In genomic region chr17:23699131-23700077, GRCm38 (mm10) we compare ENCODE assay signal across 8 mouse cellular contexts. TPM values are rescaled to one million over a fixed set of nuclear protein-coding genes. Genes with fewer than 3 reads are reported as not detected.
A peak's percentile ranks its signal among the peaks of the same experiment; 100 is the strongest.
DNase-seq lines count a peak whose midpoint lies in the region; ATAC-seq and TF ChIP-seq lines count a peak whose summit lies in the region.

No protein-coding gene starts in this region.

- H3K9me3 ChIP-seq in forebrain, embryonic 15.5 days: no peaks in the 10 kb centered on the region
- no peaks in the 10 kb centered on the region for H3K9me3 ChIP-seq in hindbrain, embryonic 12.5 days (replicated peaks)
- no peaks in the 10 kb centered on the region for H3K9me3 ChIP-seq in limb, embryonic 15.5 days
- no peaks in the 10 kb centered on the region for H3K9me3 ChIP-seq in midbrain, postnatal 0 days (ENCODE audit: low read length)

- H3K27ac ChIP-seq in forebrain, embryonic 15.5 days (replicated peaks): no peak overlapping the region
- H3K27ac ChIP-seq in hindbrain, embryonic 12.5 days: peak overlapping the region; percentile 35; the same call in 1 of the 2 replicates
- no peak overlapping the region for H3K27ac ChIP-seq in limb, embryonic 15.5 days
- H3K27ac ChIP-seq in midbrain, postnatal 0 days (ENCODE audit: low read depth, low read length): peak overlapping the region; percentile 34; the same call in 1 of the 2 replicates

- peak overlapping the region; percentile 86 for H3K4me3 ChIP-seq in forebrain, embryonic 15.5 days
- peak overlapping the region; percentile 76 for H3K4me3 ChIP-seq in hindbrain, embryonic 12.5 days
- H3K4me3 ChIP-seq in limb, embryonic 15.5 days: peak overlapping the region; percentile 60
- H3K4me3 ChIP-seq in midbrain, postnatal 0 days (ENCODE audit: low read depth, low read length): peak overlapping the region; percentile 66

- peak overlapping the region; percentile 100 for H3K4me2 ChIP-seq in forebrain, embryonic 15.5 days (replicated peaks)
- peak overlapping the region; percentile 100 for H3K4me2 ChIP-seq in hindbrain, embryonic 12.5 days (replicated peaks)
- peak overlapping the region; percentile 100 for H3K4me2 ChIP-seq in limb, embryonic 15.5 days
- H3K4me2 ChIP-seq in midbrain, postnatal 0 days (ENCODE audit: low read depth, low read length, poor library complexity, severe bottlenecking): peak overlapping the region; percentile 94

- peak; percentile 26 for DNase-seq in ovary, postnatal 14 days (ENCODE audit: low spot score)
- DNase-seq in ovary, adult 18-20 months (ENCODE audit: low spot score): no peak
- DNase-seq in adrenal gland, postnatal 25 days: peak; percentile 64
- DNase-seq in midbrain, postnatal 0 days (ENCODE audit: low spot score): no peak
- no peak for DNase-seq in c-Kit-positive CD71-positive TER-119-positive erythroid progenitor cells, embryonic 14.5 days (ENCODE audit: low spot score)

- H3K4me1 ChIP-seq in forebrain, embryonic 15.5 days: peaks cover 9% of the 10 kb centered on the region
- H3K4me1 ChIP-seq in hindbrain, embryonic 12.5 days: peaks cover 6% of the 10 kb centered on the region; the same call in 1 of the 2 replicates
- peaks cover 13% of the 10 kb centered on the region for H3K4me1 ChIP-seq in limb, embryonic 15.5 days
- no peaks in the 10 kb centered on the region for H3K4me1 ChIP-seq in midbrain, postnatal 0 days (ENCODE audit: insufficient read depth, low read length)

- peak; percentile 72 for ATAC-seq in forebrain, embryonic 15.5 days (replicated peaks)
- peak; percentile 63 for ATAC-seq in hindbrain, embryonic 12.5 days (ENCODE audit: low FRiP score)
- ATAC-seq in limb, embryonic 15.5 days (ENCODE audit: insufficient number of reproducible peaks, low FRiP score, low TSS enrichment, low read depth): peak; percentile 35; the same call in 1 of the 2 replicates
- ATAC-seq in midbrain, postnatal 0 days (ENCODE audit: low FRiP score): peak; percentile 57

- H3K36me3 ChIP-seq in forebrain, embryonic 15.5 days: no peaks in the 10 kb centered on the region
- H3K36me3 ChIP-seq in hindbrain, embryonic 12.5 days: no peaks in the 10 kb centered on the region
- no peaks in the 10 kb centered on the region for H3K36me3 ChIP-seq in limb, embryonic 15.5 days
- no peaks in the 10 kb centered on the region for H3K36me3 ChIP-seq in midbrain, postnatal 0 days (ENCODE audit: insufficient read depth, low read length)

- under 1% methylated on average over 96 of the region's 101 CpGs for WGBS in forebrain, embryonic 15.5 days
- WGBS in hindbrain, embryonic 12.5 days: under 1% methylated on average over 60 of the region's 101 CpGs
- 1% methylated on average over 85 of the region's 101 CpGs for WGBS in limb, embryonic 15.5 days
- under 1% methylated on average over 61 of the region's 101 CpGs for WGBS in midbrain, postnatal 0 days

- no peak for TF ChIP-seq CTCF in midbrain, postnatal 0 days (IDR thresholded peaks at IDR 0.05)

- H3K27me3 ChIP-seq in forebrain, embryonic 15.5 days: peaks cover 28% of the 10 kb centered on the region
- H3K27me3 ChIP-seq in hindbrain, embryonic 12.5 days: peaks cover 43% of the 10 kb centered on the region
- H3K27me3 ChIP-seq in limb, embryonic 15.5 days: peaks cover 41% of the 10 kb centered on the region
- H3K27me3 ChIP-seq in midbrain, postnatal 0 days (ENCODE audit: insufficient read depth, low read length): peaks cover 8% of the 10 kb centered on the region

- peak overlapping the region; percentile 59 for H3K9ac ChIP-seq in forebrain, embryonic 15.5 days (replicated peaks)
- H3K9ac ChIP-seq in hindbrain, embryonic 12.5 days: peak overlapping the region; percentile 70
- H3K9ac ChIP-seq in limb, embryonic 15.5 days: peak overlapping the region; percentile 33
- H3K9ac ChIP-seq in midbrain, postnatal 0 days (replicated peaks; ENCODE audit: low read length, poor library complexity, severe bottlenecking): peak overlapping the region; percentile 55

RNA-seq across cellular contexts. Expression of gene Cldn9, which starts 15.6 kb away (rescaled TPM):
- not detected in 2 replicates for total RNA-seq in adrenal gland, postnatal 25 days (2021)
- polyA plus RNA-seq in forebrain, embryonic 15.5 days (2015; fragmentation: Nextera tagmentation; extraction: Ambion mirVana): 1.2 TPM in 2 replicates
- polyA plus RNA-seq in hindbrain, embryonic 12.5 days (2016; fragmentation: Nextera tagmentation; extraction: Ambion mirVana): 5.5 and 14.6 TPM in 2 replicates
- 5.1 and 5.8 TPM in 2 replicates for polyA plus RNA-seq in limb, embryonic 15.5 days (2015; fragmentation: Nextera tagmentation; extraction: Ambion mirVana)
- total RNA-seq in midbrain, postnatal 0 days (2014; rRNA removed): 0.19 and 0.55 TPM in 2 replicates
- 0.25 TPM in 1 of 2 replicates, not detected in the other for polyA plus RNA-seq in midbrain, postnatal 0 days (2015; fragmentation: Nextera tagmentation; extraction: Ambion mirVana)

RNA-seq across cellular contexts. Expression of gene Cldn6, which starts 20.4 kb away (rescaled TPM):
- not detected in 2 replicates for total RNA-seq in adrenal gland, postnatal 25 days (2021)
- polyA plus RNA-seq in forebrain, embryonic 15.5 days (2015; fragmentation: Nextera tagmentation; extraction: Ambion mirVana): 0.42 and 0.50 TPM in 2 replicates
- polyA plus RNA-seq in hindbrain, embryonic 12.5 days (2016; fragmentation: Nextera tagmentation; extraction: Ambion mirVana): 14.6 and 35.0 TPM in 2 replicates
- polyA plus RNA-seq in limb, embryonic 15.5 days (2015; fragmentation: Nextera tagmentation; extraction: Ambion mirVana): 7.0 and 10.1 TPM in 2 replicates
- total RNA-seq in midbrain, postnatal 0 days (2014; rRNA removed): 0.60 and 0.99 TPM in 2 replicates
- polyA plus RNA-seq in midbrain, postnatal 0 days (2015; fragmentation: Nextera tagmentation; extraction: Ambion mirVana): 0.31 and 0.56 TPM in 2 replicates

RNA-seq across cellular contexts. Expression of gene Tnfrsf12a, which starts 22.1 kb away (rescaled TPM):
- 76.5 and 130 TPM in 2 replicates for total RNA-seq in adrenal gland, postnatal 25 days (2021)
- 3.6 and 5.5 TPM in 2 replicates for polyA plus RNA-seq in forebrain, embryonic 15.5 days (2015; fragmentation: Nextera tagmentation; extraction: Ambion mirVana)
- 2.8 and 4.2 TPM in 2 replicates for polyA plus RNA-seq in hindbrain, embryonic 12.5 days (2016; fragmentation: Nextera tagmentation; extraction: Ambion mirVana)
- polyA plus RNA-seq in limb, embryonic 15.5 days (2015; fragmentation: Nextera tagmentation; extraction: Ambion mirVana): 28.0 and 43.9 TPM in 2 replicates
- 3.9 and 4.2 TPM in 2 replicates for total RNA-seq in midbrain, postnatal 0 days (2014; rRNA removed)
- 3.3 TPM in 2 replicates for polyA plus RNA-seq in midbrain, postnatal 0 days (2015; fragmentation: Nextera tagmentation; extraction: Ambion mirVana)

RNA-seq across cellular contexts. Expression of gene 1520401A03Rik, which starts 23.2 kb away (rescaled TPM):
- 7.2 and 10.4 TPM in 2 replicates for total RNA-seq in adrenal gland, postnatal 25 days (2021)
- polyA plus RNA-seq in forebrain, embryonic 15.5 days (2015; fragmentation: Nextera tagmentation; extraction: Ambion mirVana): not detected in 2 replicates
- polyA plus RNA-seq in hindbrain, embryonic 12.5 days (2016; fragmentation: Nextera tagmentation; extraction: Ambion mirVana): 0.21 and 1.2 TPM in 2 replicates
- polyA plus RNA-seq in limb, embryonic 15.5 days (2015; fragmentation: Nextera tagmentation; extraction: Ambion mirVana): 2.2 and 2.9 TPM in 2 replicates
- total RNA-seq in midbrain, postnatal 0 days (2014; rRNA removed): 0.19 TPM in 1 of 2 replicates, not detected in the other
- 0.15 TPM in 1 of 2 replicates, not detected in the other for polyA plus RNA-seq in midbrain, postnatal 0 days (2015; fragmentation: Nextera tagmentation; extraction: Ambion mirVana)

RNA-seq across cellular contexts. Expression of gene Thoc6, which starts 25.7 kb away (rescaled TPM):
- 31.2 and 31.8 TPM in 2 replicates for total RNA-seq in adrenal gland, postnatal 25 days (2021)
- polyA plus RNA-seq in forebrain, embryonic 15.5 days (2015; fragmentation: Nextera tagmentation; extraction: Ambion mirVana): 39.4 and 39.5 TPM in 2 replicates
- 43.8 and 47.5 TPM in 2 replicates for polyA plus RNA-seq in hindbrain, embryonic 12.5 days (2016; fragmentation: Nextera tagmentation; extraction: Ambion mirVana)
- polyA plus RNA-seq in limb, embryonic 15.5 days (2015; fragmentation: Nextera tagmentation; extraction: Ambion mirVana): 38.8 and 43.2 TPM in 2 replicates
- total RNA-seq in midbrain, postnatal 0 days (2014; rRNA removed): 16.7 and 21.5 TPM in 2 replicates
- polyA plus RNA-seq in midbrain, postnatal 0 days (2015; fragmentation: Nextera tagmentation; extraction: Ambion mirVana): 21.1 and 23.2 TPM in 2 replicates

Comparison
In these comparisons a context has a peak if more than half of its experiments do, and no peak if none do; other contexts are left out.
1. DNase-seq: peak in ovary, postnatal 14 days (single experiment) and adrenal gland, postnatal 25 days (single experiment); none in ovary, adult 18-20 months (single experiment), midbrain, postnatal 0 days (single experiment) and c-Kit-positive CD71-positive TER-119-positive erythroid progenitor cells, embryonic 14.5 days (single experiment).
2. H3K27ac ChIP-seq: peak in hindbrain, embryonic 12.5 days (single experiment) and midbrain, postnatal 0 days (single experiment); none in forebrain, embryonic 15.5 days (single experiment) and limb, embryonic 15.5 days (single experiment).
3. Peak in every context shown above with its lines, with median percentiles within 50 percentile points of each other: ATAC-seq, H3K4me2 ChIP-seq, H3K4me3 ChIP-seq and H3K9ac ChIP-seq.